Mouse (Mus musculus) T-helper 17 cell (primary cell): ENCODE results near the gene Foxc2.
"Not testable (repeated sequence)": the region's sequence is repeated elsewhere in the genome, so short reads cannot be mapped to it uniquely, and the experiment has no call there.

Source experiments
- in situ Hi-C, 2 experiments: fragments of 300-600 bp; cut with MboI, MseI; formaldehyde crosslinking; loops; 1 replicate in 1 of 2; 2 replicates in 1 of 2; pipeline ENCODE4 v1.15.1; 2025; ENCODE audit warnings: high pct_unique_total_duplicates in 2 of 2

Foxc2 gene

GRCm38 (mm10) chr8:121134102-121134501, 18.1 kb downstream of the Foxc2 start:
- in situ Hi-C loops, result no loop called here

- in situ Hi-C loops, result no loop called here
Observed at GRCm38 (mm10) chr8:121134512-121134911, 18.5 kb downstream of the Foxc2 start.

- in situ Hi-C loops, result no loop called here
Observed at GRCm38 (mm10) chr8:121136856-121137255, 20.9 kb downstream of the Foxc2 start.

DNA sequence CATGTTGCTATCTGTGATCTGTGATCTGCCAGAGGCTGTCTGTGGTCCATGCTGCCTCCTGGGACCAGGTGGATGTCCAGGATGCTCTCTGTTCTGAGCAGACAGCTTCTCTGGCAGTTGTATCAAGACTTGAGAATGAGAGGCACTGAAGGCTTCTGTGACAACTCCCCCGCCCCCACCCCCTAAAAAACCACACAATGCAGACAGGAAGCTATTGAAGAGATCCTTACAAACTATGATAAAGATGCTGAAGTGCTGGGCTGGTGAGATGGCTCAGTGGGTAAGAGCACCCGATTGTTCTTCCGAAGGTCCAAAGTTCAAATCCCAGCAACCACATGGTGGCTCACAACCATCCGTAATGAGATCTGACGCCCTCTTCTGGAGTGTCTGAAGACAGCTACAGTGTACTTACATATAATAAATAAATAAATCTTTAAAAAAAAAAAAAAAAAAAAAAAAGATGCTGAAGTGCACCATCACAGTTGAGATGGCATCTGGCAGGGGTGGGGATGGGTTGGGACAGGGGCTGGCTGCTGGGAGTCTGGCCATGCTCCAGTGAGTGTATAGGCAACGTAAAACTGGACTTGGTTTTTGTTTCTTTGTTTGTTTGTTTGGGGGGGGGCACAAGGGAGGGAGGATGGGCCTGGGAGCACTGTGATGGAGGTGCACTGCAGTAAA, 29.6 kb downstream of the Foxc2 start:
- in situ Hi-C loops, result not testable (repeated sequence)

DNA sequence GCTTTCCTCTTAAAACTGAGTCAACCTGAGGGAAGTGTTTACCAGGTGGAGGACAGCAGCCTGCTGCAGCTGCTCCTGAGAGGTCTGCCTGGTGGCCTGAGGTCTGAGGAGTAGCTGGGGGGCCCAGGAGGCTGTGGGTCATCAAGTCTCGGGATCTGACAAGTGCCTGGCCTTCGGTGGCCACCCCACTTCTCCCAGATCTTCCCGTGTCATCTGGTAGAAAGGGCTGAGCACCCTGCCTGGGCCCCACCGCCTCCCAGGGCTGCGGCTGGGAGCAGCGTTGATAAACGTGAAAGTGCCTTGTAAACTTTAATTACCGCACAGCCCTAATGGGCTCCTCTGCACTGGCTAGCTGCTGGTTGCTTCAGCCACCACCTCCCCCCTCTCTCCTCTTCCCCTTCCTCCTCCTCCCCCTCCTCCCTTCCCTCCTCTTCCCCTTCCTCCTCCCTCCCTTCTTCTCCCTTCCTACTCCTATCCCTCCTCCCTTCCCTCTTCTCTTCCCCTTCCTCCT, 32.7 kb downstream of the Foxc2 start:
- in situ Hi-C loops, result no loop called here

DNA sequence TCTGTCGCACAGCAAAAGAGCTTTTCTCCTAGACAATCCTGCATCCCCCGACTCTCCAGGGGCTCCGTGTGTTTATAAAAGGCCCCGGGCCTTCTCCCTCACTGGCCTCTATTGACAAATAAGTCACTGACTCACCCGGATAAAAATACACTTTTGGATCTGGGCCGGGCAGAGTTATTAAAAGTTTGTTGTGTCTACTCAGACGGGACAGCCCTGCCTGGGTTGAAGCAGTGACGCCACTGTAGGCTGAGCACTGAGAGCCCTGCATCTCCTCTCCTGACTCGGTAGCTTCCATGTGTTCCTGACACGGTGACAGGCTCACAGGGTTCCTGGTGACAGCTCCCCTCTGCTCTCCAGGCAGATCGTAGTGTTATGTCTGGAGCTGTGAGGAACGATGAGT, 36.4 kb downstream of the Foxc2 start:
- in situ Hi-C loops, result loop anchor here in 1 of 2 experiments (10.0 kb wide), 1 partner anchor 162 kb away; no protein-coding TSS in a partner anchor

- in situ Hi-C loops, result loop anchor here in 1 of 2 experiments (10.0 kb wide), 1 partner anchor 158 kb away; no protein-coding TSS in a partner anchor
Observed at GRCm38 (mm10) chr8:121156990-121157491, 41.1 kb downstream of the Foxc2 start.

GRCm38 (mm10) chr8:121158812-121159211, 42.8 kb downstream of the Foxc2 start:
- in situ Hi-C loops, result loop anchor here in 1 of 2 experiments (10.0 kb wide), 1 partner anchor 156 kb away; no protein-coding TSS in a partner anchor

- in situ Hi-C loops, result no loop called here
Observed at GRCm38 (mm10) chr8:121161437-121161836, 45.5 kb downstream of the Foxc2 start.

- in situ Hi-C loops, result no loop called here
Observed at GRCm38 (mm10) chr8:121162413-121162812, 46.4 kb downstream of the Foxc2 start.

GRCm38 (mm10) chr8:121162906-121163695, 47.1 kb downstream of the Foxc2 start:
- in situ Hi-C loops, result no loop called here

GRCm38 (mm10) chr8:121164017-121164469, 48.1 kb downstream of the Foxc2 start:
- in situ Hi-C loops, result no loop called here

DNA sequence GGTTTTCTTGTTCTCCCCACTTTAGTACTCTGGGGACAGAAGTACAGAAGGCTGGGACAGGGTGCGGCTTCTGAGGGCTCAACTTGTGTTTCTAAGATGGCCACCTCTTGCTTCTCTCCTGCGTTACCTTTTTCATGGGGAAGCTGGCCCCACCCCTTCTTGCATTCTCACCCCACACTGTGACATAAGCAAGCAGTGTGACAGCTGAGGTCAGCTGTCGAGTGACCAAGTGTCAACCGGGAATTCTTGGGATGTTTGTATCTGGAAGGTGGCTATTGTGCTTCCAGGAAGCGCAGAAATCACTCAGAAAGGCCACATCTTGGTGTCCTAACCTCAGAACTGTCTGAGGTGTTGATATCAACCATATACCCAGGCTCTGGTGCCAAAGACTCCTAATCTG, 52.1 kb downstream of the Foxc2 start:
- in situ Hi-C loops, result no loop called here
